Mouse (Mus musculus) limb, embryonic 14.5 days (tissue): ENCODE measurements at regions not wholly inside any gene's neighbourhood (a gene's known extent, or its start where the extent isn't known, plus 50 kb on each side); places are given as distances from the start of the nearest gene placed in this dataset.
A peak's percentile ranks its signal among the peaks of the same experiment; 100 is the strongest.

Source experiments
- ATAC-seq: fragments of 200-750 bp; cut with Nextera tagmentation; 2 replicates; pipeline ENCODE4 v1.8.0; 2017; ENCODE audit warnings: low read depth, moderate number of reproducible peaks, moderate TSS enrichment; ENCODE audit not compliant: low FRiP score
- DNase-seq: peaks from one replicate; pipeline ENCODE4 v3.0.0-alpha.2; 2015; ENCODE audit warnings: low spot score
- H3K27ac ChIP-seq: fragments of 300-500 bp; sonication (generic); replicated peaks from 2 replicates; pipeline ENCODE4 v1.5.1; 2014; ENCODE audit warnings: low read depth, mild to moderate bottlenecking, low read length, moderate library complexity, mixed read lengths
- H3K27me3 ChIP-seq: fragments of 300-500 bp; sonication (generic); 2 replicates; pipeline ENCODE4 v1.6.1; 2014; ENCODE audit warnings: low read length, mixed read lengths; ENCODE audit not compliant: control insufficient read depth, insufficient read depth
- H3K36me3 ChIP-seq: fragments of 300-500 bp; sonication (generic); 2 replicates; pipeline ENCODE4 v1.6.1; 2014; ENCODE audit warnings: mild to moderate bottlenecking, low read length, moderate library complexity, mixed read lengths; ENCODE audit not compliant: control insufficient read depth, insufficient read depth
- H3K4me1 ChIP-seq: fragments of 300-500 bp; sonication (generic); 2 replicates; pipeline ENCODE4 v1.6.1; 2014; ENCODE audit warnings: antibody characterized with exemption, low read length, mixed read lengths; ENCODE audit not compliant: control insufficient read depth, insufficient read depth
- H3K4me2 ChIP-seq: fragments of 300-500 bp; sonication (generic); replicated peaks from 2 replicates; pipeline ENCODE4 v1.6.1; 2014; ENCODE audit warnings: low read depth, mild to moderate bottlenecking, low read length, moderate library complexity; ENCODE audit not compliant: severe bottlenecking
- H3K4me3 ChIP-seq: fragments of 300-500 bp; sonication (generic); replicated peaks from 2 replicates; pipeline ENCODE4 v1.5.1; 2014; ENCODE audit warnings: low read length
- H3K9ac ChIP-seq: fragments of 300-500 bp; sonication (generic); 2 replicates; pipeline ENCODE4 v1.6.1; 2014; ENCODE audit warnings: mild to moderate bottlenecking, low read depth, low read length, moderate library complexity; ENCODE audit not compliant: severe bottlenecking
- H3K9me3 ChIP-seq: fragments of 300-500 bp; sonication (generic); 2 replicates; pipeline ENCODE4 v1.6.1; 2016; ENCODE audit warnings: low read length; ENCODE audit not compliant: control insufficient read depth
- POLR2A ChIP-seq: fragments of 200-500 bp; IDR thresholded peaks from 2 replicates; pipeline ENCODE4 v1.8.0; 2012; ENCODE audit warnings: inconsistent platforms, mild to moderate bottlenecking, moderate library complexity, borderline replicate concordance; ENCODE audit not compliant: insufficient read depth, insufficient read length; ENCODE audit errors: extremely low read depth
- WGBS: fragments of 180-500 bp; shearing (Covaris S2); extraction: QIAGEN DNeasy Blood & Tissue Kit; methylation state at CpG from one replicate; pipeline ENCODE4 v1.1.7; 2014; 5-methylcytosine and 5-hydroxymethylcytosine counted together

DNA sequence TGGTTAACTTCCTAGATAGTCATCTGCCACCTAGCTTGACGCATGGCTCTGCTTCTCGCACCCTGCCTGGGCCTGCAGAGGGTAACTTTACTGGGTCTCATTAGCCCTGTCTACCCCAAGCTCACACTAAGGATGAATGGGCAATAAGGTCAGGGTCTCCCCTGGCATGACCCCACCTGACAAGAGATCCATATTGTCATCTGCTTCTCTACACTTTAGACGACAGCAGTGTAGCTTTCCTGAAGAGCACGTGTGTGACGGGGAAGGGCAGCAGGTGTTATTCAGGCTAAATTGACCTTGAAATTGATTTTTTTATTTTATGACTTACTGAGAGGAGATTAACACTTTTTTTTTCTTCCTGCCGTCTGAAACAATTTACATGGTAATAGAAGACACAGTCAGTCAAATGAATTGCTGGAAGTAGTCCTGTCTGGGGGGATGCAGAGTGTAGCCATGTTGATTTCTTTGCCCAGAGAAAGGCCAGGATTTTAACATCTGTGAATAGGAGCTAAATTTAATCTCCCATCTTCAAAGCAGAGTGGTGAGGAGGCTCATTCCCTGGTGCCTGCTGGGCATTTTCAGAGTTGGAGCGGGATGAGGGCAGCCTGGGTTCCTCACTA lies 267.7 kb upstream of the Eef2kmt start:
- H3K4me1 ChIP-seq = no peaks in the 10 kb centered on the region
- H3K4me3 ChIP-seq = no peak overlapping the region
- no peak overlapping the region for H3K9ac ChIP-seq
- H3K27ac ChIP-seq = no peak overlapping the region
- H3K9me3 ChIP-seq = no peaks in the 10 kb centered on the region
- H3K4me2 ChIP-seq = no peak overlapping the region
- no peaks in the 10 kb centered on the region for H3K36me3 ChIP-seq
- no peak for TF ChIP-seq POLR2A
- 49% methylated on average over 7 of the region's 7 CpGs for whole genome bisulfite sequencing
- DNase-seq = no peak
- no peak for ATAC-seq
- H3K27me3 ChIP-seq = no peaks in the 10 kb centered on the region

- Histone ChIP-seq H3K4me2 (no peak overlapping the region), H3K9me3 (no peaks in the 10 kb centered on the region)
These were observed 262.0 kb upstream of the Eef2kmt start for GRCm38 (mm10) chr16:5517746-5518145.

GRCm38 (mm10) chr16:5515867-5516266 lies 260.1 kb upstream of the Eef2kmt start:
- Histone ChIP-seq H3K9me3 (no peaks in the 10 kb centered on the region), H3K36me3 (no peaks in the 10 kb centered on the region), H3K4me1 (no peaks in the 10 kb centered on the region), H3K9ac (no peak overlapping the region), H3K4me2 (no peak overlapping the region), H3K27me3 (no peaks in the 10 kb centered on the region), H3K4me3 (no peak overlapping the region), H3K27ac (no peak overlapping the region)
- TF ChIP-seq POLR2A = no peak
- WGBS = 50% methylated on average over 5 of the region's 5 CpGs
- ATAC-seq (no peak), DNase-seq (no peak)

More at GRCm38 (mm10) chr16:5517746-5518145, 262.0 kb upstream of the Eef2kmt start:
- H3K4me1 ChIP-seq = no peaks in the 10 kb centered on the region
- DNase-seq = no peak
- 52% methylated on average over 5 of the region's 5 CpGs for WGBS
- H3K4me3 ChIP-seq = no peak overlapping the region
- peak; percentile 44; the same call in 1 of the 2 replicates for ATAC-seq
- no peak for TF ChIP-seq POLR2A
- H3K27ac ChIP-seq = no peak overlapping the region
- no peak overlapping the region for H3K9ac ChIP-seq
- H3K36me3 ChIP-seq = no peaks in the 10 kb centered on the region
- H3K27me3 ChIP-seq = no peaks in the 10 kb centered on the region

- no peak for ATAC-seq
- WGBS = 87% methylated on average over 8 of the region's 8 CpGs
These were observed 251.5 kb upstream of the Eef2kmt start for GRCm38 (mm10) chr16:5507261-5507660.

DNA sequence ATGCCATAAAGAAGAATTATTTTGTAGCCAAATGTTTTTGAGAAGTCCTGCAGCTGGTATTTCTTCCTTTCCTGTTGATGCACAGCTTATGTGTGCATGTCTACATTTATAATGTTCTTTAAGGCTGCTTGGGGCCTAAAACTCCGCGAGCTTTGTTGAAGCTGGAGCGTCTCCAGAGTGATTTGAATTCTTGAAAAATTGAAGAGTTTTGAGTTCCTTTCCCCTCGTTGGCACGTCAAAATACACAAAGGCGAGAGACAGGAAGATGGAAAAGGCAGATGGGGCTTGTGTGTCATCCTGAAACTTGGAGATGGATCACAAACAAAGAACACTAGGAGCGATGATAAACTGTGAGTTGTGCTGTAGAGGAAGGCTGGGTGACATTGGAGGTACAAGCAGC lies 246.2 kb upstream of the Eef2kmt start:
- H3K27ac ChIP-seq = no peak overlapping the region
- 91% methylated on average over 7 of the region's 7 CpGs for WGBS

More at GRCm38 (mm10) chr16:5507261-5507660, 251.5 kb upstream of the Eef2kmt start:
- Histone ChIP-seq H3K27me3 (no peaks in the 10 kb centered on the region), H3K27ac (no peak overlapping the region), H3K9ac (no peak overlapping the region), H3K9me3 (no peaks in the 10 kb centered on the region), H3K4me1 (no peaks in the 10 kb centered on the region), H3K4me2 (no peak overlapping the region), H3K36me3 (no peaks in the 10 kb centered on the region), H3K4me3 (no peak overlapping the region)
- DNase-seq = no peak
- no peak for TF ChIP-seq POLR2A

GRCm38 (mm10) chr16:5496051-5496685 lies 240.4 kb upstream of the Eef2kmt start:
- Histone ChIP-seq H3K36me3 (no peaks in the 10 kb centered on the region), H3K27ac (no peak overlapping the region), H3K9me3 (no peaks in the 10 kb centered on the region), H3K4me3 (no peak overlapping the region), H3K4me2 (no peak overlapping the region), H3K9ac (no peak overlapping the region), H3K27me3 (no peaks in the 10 kb centered on the region), H3K4me1 (no peaks in the 10 kb centered on the region)
- no peak for TF ChIP-seq POLR2A
- ATAC-seq (no peak), DNase-seq (no peak)
- 78% methylated on average over 2 of the region's 2 CpGs for WGBS

More for the DNA sequence above, 246.2 kb upstream of the Eef2kmt start:
- no peaks in the 10 kb centered on the region for H3K36me3 ChIP-seq
- no peak overlapping the region for H3K9ac ChIP-seq
- H3K27me3 ChIP-seq = no peaks in the 10 kb centered on the region
- no peak overlapping the region for H3K4me3 ChIP-seq
- ATAC-seq (no peak), DNase-seq (no peak)
- no peak overlapping the region for H3K4me2 ChIP-seq
- H3K4me1 ChIP-seq = no peaks in the 10 kb centered on the region
- no peak for TF ChIP-seq POLR2A
- no peaks in the 10 kb centered on the region for H3K9me3 ChIP-seq
